Mouse (Mus musculus) kidney, embryonic 14.5 days (tissue): ENCODE measurements at regions not wholly inside any gene's neighbourhood (a gene's known extent, or its start where the extent isn't known, plus 50 kb on each side); places are given as distances from the start of the nearest gene placed in this dataset.
"Not testable (repeated sequence)": the region's sequence is repeated elsewhere in the genome, so short reads cannot be mapped to it uniquely, and the experiment has no call there.

Source experiments
- ATAC-seq: fragments of 200-750 bp; cut with Nextera tagmentation; 2 replicates; pipeline ENCODE4 v1.8.0; 2017; ENCODE audit warnings: moderate number of reproducible peaks, mild to moderate bottlenecking, moderate TSS enrichment, moderate library complexity; ENCODE audit not compliant: low FRiP score, low TSS enrichment
- H3K27ac ChIP-seq: fragments of 300-500 bp; sonication (generic); 2 replicates; pipeline ENCODE4 v1.5.1; 2014; ENCODE audit warnings: low read depth, mild to moderate bottlenecking, low read length, moderate library complexity, mixed read lengths
- H3K27me3 ChIP-seq: fragments of 300-500 bp; sonication (generic); 2 replicates; pipeline ENCODE4 v1.6.1; 2014; ENCODE audit warnings: mild to moderate bottlenecking, low read length; ENCODE audit not compliant: control insufficient read depth, insufficient read depth
- H3K36me3 ChIP-seq: fragments of 300-500 bp; sonication (generic); 2 replicates; pipeline ENCODE4 v1.6.1; 2014; ENCODE audit warnings: low read length, mixed read lengths; ENCODE audit not compliant: control insufficient read depth, insufficient read depth
- H3K4me1 ChIP-seq: fragments of 300-500 bp; sonication (generic); 2 replicates; pipeline ENCODE4 v1.6.1; 2014; ENCODE audit warnings: low read length, mixed read lengths; ENCODE audit not compliant: control insufficient read depth, insufficient read depth
- H3K4me2 ChIP-seq: fragments of 300-500 bp; sonication (generic); replicated peaks from 2 replicates; pipeline ENCODE4 v1.6.1; 2014; ENCODE audit warnings: low read depth, mild to moderate bottlenecking, low read length
- H3K4me3 ChIP-seq: fragments of 300-500 bp; sonication (generic); 2 replicates; pipeline ENCODE4 v1.5.1; 2014; ENCODE audit warnings: mild to moderate bottlenecking, low read length
- H3K9ac ChIP-seq: fragments of 300-500 bp; sonication (generic); 2 replicates; pipeline ENCODE4 v1.6.1; 2014; ENCODE audit warnings: low read depth, mild to moderate bottlenecking, low read length, moderate library complexity
- H3K9me3 ChIP-seq: fragments of 300-500 bp; sonication (generic); 2 replicates; pipeline ENCODE4 v1.6.1; 2016; ENCODE audit warnings: low read length; ENCODE audit not compliant: control insufficient read depth
- WGBS: fragments of 180-500 bp; shearing (Covaris S2); extraction: QIAGEN DNeasy Blood & Tissue Kit; methylation state at CpG from one replicate; pipeline ENCODE4 v1.1.7; 2014; 5-methylcytosine and 5-hydroxymethylcytosine counted together

- WGBS = 76% methylated on average over 1 of the region's 1 CpGs
- H3K4me3 ChIP-seq, H3K27me3 ChIP-seq, ATAC-seq, H3K27ac ChIP-seq, H3K36me3 ChIP-seq, H3K4me2 ChIP-seq, H3K9ac ChIP-seq, H3K9me3 ChIP-seq, H3K4me1 ChIP-seq: not testable (repeated sequence)
Observed at GRCm38 (mm10) chr2:95433996-95434395, 884.0 kb upstream of the Lrrc4c start.

DNA sequence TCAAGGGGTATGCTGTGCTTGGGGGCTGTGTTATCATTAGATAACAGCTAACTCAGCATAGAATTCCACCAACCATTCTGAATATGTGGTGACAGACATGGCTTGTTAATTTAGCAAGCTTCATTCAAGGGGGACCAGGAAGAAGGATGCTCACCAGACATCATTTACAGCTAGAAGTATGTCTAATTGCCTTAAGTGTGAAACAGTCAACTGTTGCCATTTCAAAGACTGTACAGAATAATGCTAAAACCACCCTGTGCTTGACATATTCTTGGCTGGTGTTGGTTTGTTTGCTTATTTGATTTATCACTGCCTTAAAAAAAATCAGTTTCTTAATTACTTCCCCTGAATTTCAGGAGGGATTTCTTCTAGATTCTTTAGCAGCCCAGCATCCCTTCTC lies 877.0 kb upstream of the Lrrc4c start:
- no peak for ATAC-seq
- Histone ChIP-seq H3K4me3 (no peak overlapping the region), H3K9ac (no peak overlapping the region)

DNA sequence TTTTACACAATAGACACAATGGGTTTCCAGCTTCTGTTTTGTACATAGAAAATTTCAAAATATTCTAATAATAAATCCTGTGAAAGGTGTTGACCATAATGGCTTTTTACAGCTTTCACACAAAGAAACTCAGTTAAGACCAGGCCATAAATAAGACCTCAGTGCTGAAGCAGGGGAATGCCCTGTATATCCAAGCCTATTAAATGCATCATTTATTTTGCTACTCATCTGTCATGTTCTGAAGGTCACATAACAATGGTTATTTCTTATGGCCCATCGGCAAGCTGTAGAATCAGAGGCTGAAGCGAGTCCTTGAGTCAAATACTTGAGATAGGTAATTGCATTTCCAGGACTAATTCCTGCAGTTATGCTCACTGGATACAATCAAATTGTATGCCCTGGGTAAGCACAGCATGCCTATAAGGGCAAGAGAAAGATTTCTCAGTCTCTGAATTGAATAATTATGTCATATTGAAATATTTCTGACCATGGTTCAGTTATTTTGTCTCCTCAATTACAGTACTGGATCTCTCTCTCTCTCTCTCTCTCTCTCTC lies 874.6 kb upstream of the Lrrc4c start:
- H3K36me3 ChIP-seq = no peaks in the 10 kb centered on the region
- H3K27me3 ChIP-seq = no peaks in the 10 kb centered on the region
- 58% methylated on average over 2 of the region's 2 CpGs for WGBS
- H3K4me2 ChIP-seq = no peak overlapping the region
- no peak overlapping the region for H3K27ac ChIP-seq
- no peaks in the 10 kb centered on the region for H3K9me3 ChIP-seq
- H3K4me1 ChIP-seq = no peaks in the 10 kb centered on the region
- H3K9ac ChIP-seq = no peak overlapping the region
- no peak overlapping the region for H3K4me3 ChIP-seq
- ATAC-seq = no peak

More for the DNA sequence above, 877.0 kb upstream of the Lrrc4c start:
- Histone ChIP-seq H3K27ac (no peak overlapping the region), H3K9me3 (no peaks in the 10 kb centered on the region), H3K4me1 (no peaks in the 10 kb centered on the region), H3K27me3 (no peaks in the 10 kb centered on the region), H3K4me2 (no peak overlapping the region), H3K36me3 (no peaks in the 10 kb centered on the region)

GRCm38 (mm10) chr2:95448897-95449296 lies 869.1 kb upstream of the Lrrc4c start:
- Histone ChIP-seq H3K36me3 (no peaks in the 10 kb centered on the region), H3K4me1 (no peaks in the 10 kb centered on the region), H3K4me2 (no peak overlapping the region), H3K27ac (no peak overlapping the region), H3K27me3 (no peaks in the 10 kb centered on the region), H3K9me3 (no peaks in the 10 kb centered on the region), H3K9ac (no peak overlapping the region), H3K4me3 (no peak overlapping the region)
- WGBS = 4% methylated on average over 1 of the region's 1 CpGs
- ATAC-seq = no peak

GRCm38 (mm10) chr2:95479827-95480226 lies 838.1 kb upstream of the Lrrc4c start:
- no peaks in the 10 kb centered on the region for H3K36me3 ChIP-seq
- H3K9ac ChIP-seq = no peak overlapping the region
- H3K27me3 ChIP-seq = no peaks in the 10 kb centered on the region
- no peak overlapping the region for H3K4me2 ChIP-seq
- no peaks in the 10 kb centered on the region for H3K9me3 ChIP-seq
- no peaks in the 10 kb centered on the region for H3K4me1 ChIP-seq
- WGBS = 84% methylated on average over 5 of the region's 5 CpGs
- no peak overlapping the region for H3K4me3 ChIP-seq
- no peak for ATAC-seq
- no peak overlapping the region for H3K27ac ChIP-seq

DNA sequence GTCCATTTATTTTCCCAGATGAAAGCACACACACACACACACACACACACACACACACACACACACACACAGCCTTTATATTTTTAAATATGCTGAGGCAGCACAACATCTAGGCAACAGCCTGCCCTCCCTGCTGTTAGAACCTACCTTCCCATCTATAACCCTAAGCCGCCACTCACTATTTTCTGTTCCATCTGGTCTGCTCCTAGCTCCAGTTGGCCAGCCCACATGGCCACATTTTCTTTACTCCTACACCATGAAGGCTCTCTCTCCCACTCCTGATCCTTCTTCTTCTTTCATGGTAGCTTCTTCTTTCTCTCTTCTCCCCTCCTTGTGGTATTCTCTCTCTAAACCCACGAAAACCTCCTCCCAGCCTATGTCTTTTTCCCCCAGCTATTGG lies 834.6 kb upstream of the Lrrc4c start:
- no peak for ATAC-seq
- no peaks in the 10 kb centered on the region for H3K36me3 ChIP-seq
- no peak overlapping the region for H3K4me3 ChIP-seq
- no peak overlapping the region for H3K27ac ChIP-seq
- H3K27me3 ChIP-seq = no peaks in the 10 kb centered on the region
- H3K9me3 ChIP-seq = no peaks in the 10 kb centered on the region
- 80% methylated on average over 2 of the region's 2 CpGs for whole genome bisulfite sequencing
- H3K4me2 ChIP-seq = no peak overlapping the region
- no peaks in the 10 kb centered on the region for H3K4me1 ChIP-seq
- no peak overlapping the region for H3K9ac ChIP-seq

DNA sequence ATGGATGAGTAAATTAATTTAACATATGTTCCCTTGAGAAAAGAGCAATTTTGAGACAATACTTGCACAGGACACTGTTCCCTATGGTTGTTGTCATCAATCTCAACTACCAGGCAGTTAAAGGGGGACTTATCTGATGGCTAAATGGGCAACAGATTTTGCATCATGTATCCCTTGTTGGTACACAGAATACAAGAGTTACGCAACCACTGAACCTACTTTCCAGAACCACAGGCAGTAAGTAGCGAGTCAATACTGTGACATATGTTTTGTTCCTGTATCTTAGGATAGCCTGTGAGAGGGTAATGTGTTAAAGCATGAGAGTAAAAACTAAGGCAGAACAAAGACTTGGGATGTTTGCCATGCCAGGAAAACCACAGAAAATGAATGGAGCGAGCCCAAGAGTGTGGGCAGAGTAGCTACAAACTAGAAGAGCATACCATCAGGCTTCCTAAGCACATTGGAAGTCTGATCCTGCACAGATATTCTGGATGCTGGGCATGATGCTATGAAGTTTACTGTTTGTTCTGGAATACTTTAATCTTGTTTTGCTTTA lies 830.3 kb upstream of the Lrrc4c start:
- Histone ChIP-seq H3K4me1 (no peaks in the 10 kb centered on the region), H3K4me3 (no peak overlapping the region), H3K27me3 (no peaks in the 10 kb centered on the region), H3K36me3 (no peaks in the 10 kb centered on the region), H3K4me2 (no peak overlapping the region), H3K27ac (no peak overlapping the region), H3K9ac (no peak overlapping the region), H3K9me3 (no peaks in the 10 kb centered on the region)
- no peak for ATAC-seq
- 91% methylated on average over 3 of the region's 3 CpGs for WGBS

DNA sequence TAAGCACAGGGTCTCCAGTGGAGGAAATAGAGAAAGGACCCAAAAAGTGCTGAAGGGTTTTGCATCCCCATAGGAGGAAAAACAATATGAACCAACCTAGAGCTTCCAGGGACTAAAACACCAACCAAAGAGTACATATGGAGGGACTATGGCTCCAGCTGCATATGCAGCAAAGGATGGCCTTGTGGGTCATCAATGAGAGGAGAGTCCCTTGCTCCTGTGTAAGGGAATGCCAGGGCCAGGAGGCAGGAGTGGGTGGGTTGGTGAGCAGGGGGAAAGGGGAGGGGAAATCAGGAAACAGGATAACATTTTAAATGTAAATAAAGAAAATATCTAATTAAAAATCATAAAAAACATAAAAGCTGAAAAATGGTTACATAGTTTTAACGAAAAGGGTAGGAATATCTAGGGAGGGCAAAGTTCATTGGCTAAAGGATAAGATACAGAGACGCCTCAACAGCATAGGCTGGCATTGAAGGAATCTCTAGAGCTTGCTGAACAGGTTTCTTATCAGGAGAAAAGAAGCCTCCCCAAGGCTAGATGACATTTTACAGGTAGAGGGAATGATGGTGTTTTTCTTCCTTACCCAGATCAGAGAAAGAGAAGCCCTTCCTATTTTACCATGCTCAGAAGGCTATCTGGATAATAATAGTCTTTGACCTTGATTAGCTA lies 823.8 kb upstream of the Lrrc4c start:
- Histone ChIP-seq H3K9me3 (no peaks in the 10 kb centered on the region), H3K4me3 (no peak overlapping the region), H3K4me1 (no peaks in the 10 kb centered on the region), H3K4me2 (no peak overlapping the region), H3K36me3 (no peaks in the 10 kb centered on the region), H3K9ac (no peak overlapping the region), H3K27me3 (no peaks in the 10 kb centered on the region), H3K27ac (no peak overlapping the region)
- no peak for ATAC-seq
- 82% methylated on average over 2 of the region's 2 CpGs for WGBS

- Histone ChIP-seq H3K4me3 (no peak overlapping the region), H3K9ac (no peak overlapping the region), H3K27ac (no peak overlapping the region), H3K27me3 (no peaks in the 10 kb centered on the region), H3K36me3 (no peaks in the 10 kb centered on the region), H3K9me3 (no peaks in the 10 kb centered on the region), H3K4me1 (no peaks in the 10 kb centered on the region), H3K4me2 (no peak overlapping the region)
- ATAC-seq = no peak
- 42% methylated on average over 4 of the region's 4 CpGs for WGBS
Observed at GRCm38 (mm10) chr2:95494698-95495088, 823.3 kb upstream of the Lrrc4c start.
